Mouse (Mus musculus): ENCODE measurements around the gene Frmd6.

- TF ChIP-seq CTCF (IDR thresholded peaks at IDR 0.05; ENCODE audit: insufficient read depth, low read length): 0 out of 2 replicates have a peak, but pooled peaks have one; percentile 30
- TF ChIP-seq POLR2A (IDR thresholded peaks at IDR 0.05; ENCODE audit: borderline replicate concordance, extremely low read depth, low read depth, low read length): peak; percentile 99
Observed at GRCm38 (mm10) chr12:70824729-70825650, at the start of gene Frmd6.

Data from lung, adult 2 months (tissue).